Mouse (Mus musculus) hindbrain, embryonic 14.5 days (tissue): ENCODE measurements around the gene Cad. TPM values are rescaled to one million over a fixed set of nuclear protein-coding genes. Genes with fewer than 3 reads are reported as not detected.
A peak's percentile ranks its signal among the peaks of the same experiment; 100 is the strongest.

Experiments used
- ATAC-seq: fragments of 200-750 bp; cut with Nextera tagmentation; 2 replicates; pipeline ENCODE4 v1.8.0; 2017; ENCODE audit warnings: moderate number of reproducible peaks, mild to moderate bottlenecking, moderate TSS enrichment, moderate library complexity; ENCODE audit not compliant: low FRiP score
- DNase-seq: peaks from one replicate; pipeline ENCODE4 v3.0.0-alpha.2; 2015; ENCODE audit warnings: low spot score
- H3K27ac ChIP-seq: fragments of 300-500 bp; sonication (generic); 2 replicates; pipeline ENCODE4 v1.5.1; 2014; ENCODE audit warnings: mild to moderate bottlenecking, moderate library complexity
- H3K27me3 ChIP-seq: fragments of 300-500 bp; sonication (generic); 2 replicates; pipeline ENCODE4 v1.6.1; 2014; ENCODE audit warnings: mild to moderate bottlenecking, low read length, mixed read lengths; ENCODE audit not compliant: control insufficient read depth, insufficient read depth
- H3K36me3 ChIP-seq: fragments of 300-500 bp; sonication (generic); replicated peaks from 2 replicates; pipeline ENCODE4 v1.6.1; 2014; ENCODE audit not compliant: control insufficient read depth, insufficient read depth
- H3K4me1 ChIP-seq: fragments of 300-500 bp; sonication (generic); replicated peaks from 2 replicates; pipeline ENCODE4 v1.6.1; 2014; ENCODE audit warnings: antibody characterized with exemption, low read length, mixed read lengths; ENCODE audit not compliant: control insufficient read depth, insufficient read depth
- H3K4me2 ChIP-seq: fragments of 300-500 bp; sonication (generic); replicated peaks from 2 replicates; pipeline ENCODE4 v1.6.1; 2014; ENCODE audit warnings: mild to moderate bottlenecking, moderate library complexity
- H3K4me3 ChIP-seq: fragments of 300-500 bp; sonication (generic); replicated peaks from 2 replicates; pipeline ENCODE4 v1.5.1; 2014; ENCODE audit warnings: mild to moderate bottlenecking, low read length
- H3K9ac ChIP-seq: fragments of 300-500 bp; sonication (generic); 2 replicates; pipeline ENCODE4 v1.6.1; 2014
- H3K9me3 ChIP-seq: fragments of 300-500 bp; sonication (generic); 2 replicates; pipeline ENCODE4 v1.6.1; 2016; ENCODE audit warnings: low read length; ENCODE audit not compliant: control insufficient read depth
- WGBS: fragments of 180-500 bp; shearing (Covaris S2); extraction: QIAGEN DNeasy Blood & Tissue Kit; methylation state at CpG from one replicate; pipeline ENCODE4 v1.1.7; 2014; 5-methylcytosine and 5-hydroxymethylcytosine counted together
- polyA plus RNA-seq: library from polyadenylated mRNA; unstranded; fragments of >200 nt; fragmentation: Nextera tagmentation; extraction: Ambion mirVana; gene quantifications from 2 replicates; pipeline ENCODE4 v1.2.1, GENCODE M21; 2014

The Cad gene
- polyA plus RNA-seq, 1 experiment from 2014 or later, result 15.4 TPM

DNA sequence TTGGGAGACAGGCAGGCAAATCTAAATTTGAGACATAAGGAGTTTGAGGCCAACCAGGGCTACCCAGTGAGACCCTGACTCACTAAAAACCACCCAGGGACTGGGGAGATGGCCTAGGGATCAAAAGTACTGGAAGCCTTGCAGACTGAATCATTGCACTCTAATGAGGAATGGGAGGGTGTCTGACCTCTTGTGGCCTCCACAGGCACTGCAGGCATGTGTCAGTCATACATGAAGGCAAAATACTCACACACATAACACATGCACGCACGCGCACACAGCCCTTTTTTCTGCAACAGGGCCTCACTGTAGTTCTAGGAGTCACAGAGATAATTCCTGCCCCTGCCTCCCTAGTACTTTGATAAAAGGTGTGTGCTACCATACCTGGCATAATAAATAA is 26.8 kb downstream of the Cad start:
- DNase-seq (no peak), ATAC-seq (no peak)
- Histone ChIP-seq H3K27me3 (no peaks in the 10 kb centered on the region), H3K9me3 (no peaks in the 10 kb centered on the region), H3K36me3 (peaks cover 25% of the 10 kb centered on the region), H3K4me2 (no peak overlapping the region), H3K4me3 (no peak overlapping the region), H3K27ac (no peak overlapping the region), H3K4me1 (peaks cover 13% of the 10 kb centered on the region), H3K9ac (no peak overlapping the region)
- 78% methylated on average over 3 of the region's 3 CpGs for WGBS

- Histone ChIP-seq H3K9me3 (no peaks in the 10 kb centered on the region), H3K4me1 (peaks cover 13% of the 10 kb centered on the region), H3K4me3 (no peak overlapping the region), H3K4me2 (no peak overlapping the region), H3K27me3 (no peaks in the 10 kb centered on the region), H3K9ac (no peak overlapping the region), H3K27ac (peak overlapping the region; percentile 62), H3K36me3 (peaks cover 16% of the 10 kb centered on the region)
- DNase-seq (no peak), ATAC-seq (no peak)
- WGBS, result 11% methylated on average over 5 of the region's 5 CpGs
These were observed 27.8 kb downstream of the Cad start for GRCm38 (mm10) chr5:31082355-31082754.

GRCm38 (mm10) chr5:31082935-31083625 is 28.5 kb downstream of the Cad start:
- Histone ChIP-seq H3K4me3 (no peak overlapping the region), H3K4me2 (no peak overlapping the region), H3K9ac (no peak overlapping the region), H3K27me3 (no peaks in the 10 kb centered on the region), H3K27ac (peak overlapping the region; percentile 62), H3K4me1 (peaks cover 13% of the 10 kb centered on the region), H3K9me3 (no peaks in the 10 kb centered on the region), H3K36me3 (peaks cover 8% of the 10 kb centered on the region)
- DNase-seq (no peak), ATAC-seq (0 out of 2 replicates have a peak, but pooled peaks have one; percentile 18)
- 31% methylated on average over 12 of the region's 12 CpGs for WGBS

GRCm38 (mm10) chr5:31083949-31084348 is 29.4 kb downstream of the Cad start:
- Histone ChIP-seq H3K9me3 (no peaks in the 10 kb centered on the region), H3K27ac (peak overlapping the region; percentile 62), H3K9ac (no peak overlapping the region), H3K4me3 (no peak overlapping the region), H3K36me3 (no peaks in the 10 kb centered on the region), H3K4me2 (0 out of 2 replicates have a peak overlapping the region, but pooled peaks have one; percentile 17), H3K4me1 (peaks cover 13% of the 10 kb centered on the region), H3K27me3 (0 out of 2 replicates have a peak, but pooled peaks cover under 1% of the 10 kb centered on the region)
- ATAC-seq, result peak; percentile 58
- 11% methylated on average over 8 of the region's 8 CpGs for WGBS
- no peak for DNase-seq

GRCm38 (mm10) chr5:31086606-31087005 is 32.0 kb downstream of the Cad start:
- Histone ChIP-seq H3K9ac (no peak overlapping the region), H3K36me3 (no peaks in the 10 kb centered on the region), H3K27ac (no peak overlapping the region), H3K4me2 (no peak overlapping the region), H3K4me3 (no peak overlapping the region), H3K9me3 (no peaks in the 10 kb centered on the region), H3K4me1 (peaks cover 18% of the 10 kb centered on the region), H3K27me3 (peaks cover 24% of the 10 kb centered on the region)
- ATAC-seq, result no peak
- DNase-seq, result no peak
- WGBS, result 29% methylated on average over 7 of the region's 7 CpGs

DNA sequence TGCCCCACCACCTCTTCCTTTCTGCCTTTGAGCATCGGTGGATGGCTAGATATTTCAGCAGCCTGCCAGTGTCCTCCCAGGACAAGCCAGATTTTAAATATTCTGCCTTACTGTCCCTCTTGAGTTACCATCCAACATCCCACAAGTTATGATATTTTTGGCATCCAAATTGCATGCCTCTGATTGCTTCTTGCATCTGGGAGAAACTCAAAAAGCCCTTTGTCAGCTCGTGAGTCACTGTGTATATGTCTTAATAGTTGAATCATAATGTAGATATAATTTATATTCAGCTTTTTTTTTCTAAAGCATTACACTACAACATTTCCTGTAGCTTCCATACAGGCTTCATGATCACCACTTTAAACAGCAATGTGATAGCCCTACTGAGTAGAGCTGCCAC is 32.6 kb downstream of the Cad start:
- Histone ChIP-seq H3K9ac (no peak overlapping the region), H3K27ac (no peak overlapping the region), H3K9me3 (no peaks in the 10 kb centered on the region), H3K4me2 (no peak overlapping the region), H3K4me1 (peaks cover 21% of the 10 kb centered on the region), H3K27me3 (peaks cover 29% of the 10 kb centered on the region), H3K36me3 (no peaks in the 10 kb centered on the region), H3K4me3 (no peak overlapping the region)
- DNase-seq, result no peak
- WGBS, result 81% methylated on average over 2 of the region's 2 CpGs
- ATAC-seq, result no peak

- peak overlapping the region; percentile 50 for H3K4me2 ChIP-seq
- 2% methylated on average over 45 of the region's 53 CpGs for WGBS
- DNase-seq, result no peak
- H3K27me3 ChIP-seq, result peaks cover 82% of the 10 kb centered on the region
- H3K9me3 ChIP-seq, result no peaks in the 10 kb centered on the region
- no peak; the same call in 1 of the 2 replicates for ATAC-seq
- H3K9ac ChIP-seq, result peak overlapping the region; percentile 85
- no peaks in the 10 kb centered on the region for H3K36me3 ChIP-seq
- H3K4me1 ChIP-seq, result peaks cover 33% of the 10 kb centered on the region; the same call in 1 of the 2 replicates
- peak overlapping the region; percentile 58 for H3K4me3 ChIP-seq
- H3K27ac ChIP-seq, result peak overlapping the region; percentile 57
These were observed 37.8 kb downstream of the Cad start for GRCm38 (mm10) chr5:31092231-31092975.

GRCm38 (mm10) chr5:31093151-31094041 is 38.8 kb downstream of the Cad start:
- Histone ChIP-seq H3K27ac (peak overlapping the region; percentile 57), H3K4me3 (peak overlapping the region; percentile 58), H3K4me1 (peaks cover 33% of the 10 kb centered on the region; the same call in 1 of the 2 replicates), H3K27me3 (peaks cover 90% of the 10 kb centered on the region), H3K36me3 (no peaks in the 10 kb centered on the region), H3K4me2 (peak overlapping the region; percentile 50), H3K9me3 (no peaks in the 10 kb centered on the region), H3K9ac (peak overlapping the region; percentile 85)
- DNase-seq (no peak), ATAC-seq (peak; percentile 64)
- whole genome bisulfite sequencing, result 1% methylated on average over 39 of the region's 54 CpGs
